Mouse (Mus musculus) gastrocnemius, postnatal 36 days (tissue): Measurements from ENCODE around the gene Ssxb6. TPM values are rescaled to one million over a fixed set of nuclear protein-coding genes. Genes with fewer than 3 reads are reported as not detected.
"Not testable (repeated sequence)": the region's sequence is repeated elsewhere in the genome, so short reads cannot be mapped to it uniquely, and the experiment has no call there.

Experiments
- DNase-seq, 2 experiments: peaks; one replicate each; pipeline ENCODE4 v3.0.0; 2022
- intact Hi-C: fragments of 180-260 bp; cut with DNase I; formaldehyde crosslinking; loops from one replicate; pipeline ENCODE4 v1.15.1; 2025
- long read RNA-seq, 2 experiments: library from polyadenylated mRNA; stranded (forward); transcript quantifications; one replicate each; pipeline ENCODE4 v2.0.0; 2021
- total RNA-seq, 2 experiments: library from RNA; stranded (reverse); gene quantifications; 2 replicates each; pipeline ENCODE4 v1.2.3; 2021

Ssxb6 gene
- total RNA-seq, result not detected
- long read RNA-seq, experiment 1, result 0 reads
- long read RNA-seq, experiment 2, result 0 reads

- intact Hi-C loops, result loop anchor here (10.0 kb wide), 1 partner anchor 127 kb away; no protein-coding TSS in a partner anchor
- DNase-seq, result not testable (repeated sequence)
Observed at GRCm38 (mm10) chrX:8548155-8548554, at the start of gene Ssxb6. TSS of gene Ssxb6 (minus strand) at chrX:8548255.

GRCm38 (mm10) chrX:8591716-8592115 lies 43.7 kb upstream of the Ssxb6 start, which contains the start of gene Ssxb3:
TSS of gene Ssxb3 (minus strand) at chrX:8591816.
- DNase-seq, intact Hi-C loops: not testable (repeated sequence)

- no peak for DNase-seq
- intact Hi-C loops, result no loop called here
Observed at GRCm38 (mm10) chrX:8524854-8525253, 23.2 kb downstream of the Ssxb6 start, which contains the start of gene Gm14459. TSS of gene Gm14459 (minus strand) at chrX:8524954.

Other genes with a start within 250 kb of the Ssxb6 start
- not detected for gene Ssxb10, start 220.8 kb downstream of the Ssxb6 start, total RNA-seq
- gene Ssxb9, start 181.3 kb downstream of the Ssxb6 start, total RNA-seq, result not detected
- not detected for gene Ssxb1, start 134.9 kb downstream of the Ssxb6 start, total RNA-seq
- not detected for gene Ssxb2, start 86.5 kb downstream of the Ssxb6 start, total RNA-seq
- gene Gm14459, start 23.3 kb downstream of the Ssxb6 start, total RNA-seq, result not detected
- gene Ssxb3, start 43.6 kb upstream of the Ssxb6 start, total RNA-seq, result not detected
- gene Ssxb8, start 142.6 kb upstream of the Ssxb6 start, total RNA-seq, result not detected
- gene Ssx9, start 200.2 kb upstream of the Ssxb6 start, total RNA-seq, result not detected